Mouse (Mus musculus): ENCODE measurements around the gene Hist1h2be. TPM values are rescaled to one million over a fixed set of nuclear protein-coding genes. Genes with fewer than 3 reads are reported as not detected.

The Hist1h2be gene
- 5.6 TPM for polyA plus RNA-seq (2017; shearing (Covaris generic))

GRCm38 (mm10) chr13:23620733-23621531 lies at the start of gene Hist1h2be:
TSS of gene Hist1h2be (minus strand) at chr13:23621124.

GRCm38 (mm10) chr13:23622175-23622671 lies 1.3 kb upstream of the Hist1h2be start, which contains the start of gene Hist1h1e:
TSS of gene Hist1h1e (minus strand) at chr13:23622558.

GRCm38 (mm10) chr13:23581408-23582218 lies 39.3 kb downstream of the Hist1h2be start, which contains the start of gene Hist1h4d:
TSS of gene Hist1h4d (plus strand) at chr13:23581598.

GRCm38 (mm10) chr13:23575271-23575851 lies 45.6 kb downstream of the Hist1h2be start, which contains the start of gene Hist1h3d:
TSS of gene Hist1h3d (plus strand) at chr13:23575763.

GRCm38 (mm10) chr13:23573898-23574524 lies 46.9 kb downstream of the Hist1h2be start, which contains the start of the genes Hist1h2bf and Hist1h2ad:
TSS of gene Hist1h2bf (minus strand) at chr13:23574196.
TSS of gene Hist1h2ad (plus strand) at chr13:23574381.

GRCm38 (mm10) chr13:23571022-23571503 lies 49.9 kb downstream of the Hist1h2be start, which contains the start of the genes Hist1h2ae and Hist1h2bg:
TSS of gene Hist1h2ae (minus strand) at chr13:23571220.
TSS of gene Hist1h2bg (plus strand) at chr13:23571396.

GRCm38 (mm10) chr13:23561883-23562659 lies 58.9 kb downstream of the Hist1h2be start, which contains the start of gene Hist1h3e:
TSS of gene Hist1h3e (minus strand) at chr13:23562369.

GRCm38 (mm10) chr13:23552962-23553361 lies 68.0 kb downstream of the Hist1h2be start, which contains the start of gene Hist1h1d:
TSS of gene Hist1h1d (plus strand) at chr13:23553262.

GRCm38 (mm10) chr13:23551146-23551834 lies 69.6 kb downstream of the Hist1h2be start, which contains the start of gene Hist1h4f:
TSS of gene Hist1h4f (minus strand) at chr13:23551648.

GRCm38 (mm10) chr13:23543965-23544786 lies 76.7 kb downstream of the Hist1h2be start, which contains the start of gene Hist1h3f:
TSS of gene Hist1h3f (plus strand) at chr13:23544052.

GRCm38 (mm10) chr13:23542999-23543607 lies 77.8 kb downstream of the Hist1h2be start, which contains the start of gene Hist1h2bh:
TSS of gene Hist1h2bh (minus strand) at chr13:23543392.

GRCm38 (mm10) chr13:23535137-23536075 lies 85.5 kb downstream of the Hist1h2be start, which contains the start of gene Hist1h3g:
TSS of gene Hist1h3g (plus strand) at chr13:23535422.

Other genes starting within 250 kb of the Hist1h2be start
- gene Abt1, start 197.3 kb downstream of the Hist1h2be start, polyA plus RNA-seq (2017; shearing (Covaris generic)), result 12.4 TPM
- not detected for gene Btn1a1, start 155.2 kb downstream of the Hist1h2be start, polyA plus RNA-seq (2017; shearing (Covaris generic))
- not detected for gene Btn2a2, start 132.3 kb downstream of the Hist1h2be start, polyA plus RNA-seq (2017; shearing (Covaris generic))
- 4.6 TPM for gene Hist1h4h, start 90.1 kb downstream of the Hist1h2be start, polyA plus RNA-seq (2017; shearing (Covaris generic))
- gene Hist1h2af, start 87.2 kb downstream of the Hist1h2be start, polyA plus RNA-seq (2017; shearing (Covaris generic)), result not detected
- not detected for gene Hist1h3g, start 85.7 kb downstream of the Hist1h2be start, polyA plus RNA-seq (2017; shearing (Covaris generic))
- 0.29 TPM for gene Hist1h2bh, start 77.7 kb downstream of the Hist1h2be start, polyA plus RNA-seq (2017; shearing (Covaris generic))
- gene Hist1h3f, start 77.1 kb downstream of the Hist1h2be start, polyA plus RNA-seq (2017; shearing (Covaris generic)), result 0.24 TPM
- gene Hist1h4f, start 69.5 kb downstream of the Hist1h2be start, polyA plus RNA-seq (2017; shearing (Covaris generic)), result not detected
- 0.40 TPM for gene Hist1h1d, start 67.9 kb downstream of the Hist1h2be start, polyA plus RNA-seq (2017; shearing (Covaris generic))
- 0.90 TPM for gene Hist1h3e, start 58.8 kb downstream of the Hist1h2be start, polyA plus RNA-seq (2017; shearing (Covaris generic))
- gene Hist1h2ae, start 49.9 kb downstream of the Hist1h2be start, polyA plus RNA-seq (2017; shearing (Covaris generic)), result 1.6 TPM
- 2.2 TPM for gene Hist1h2bg, start 49.7 kb downstream of the Hist1h2be start, polyA plus RNA-seq (2017; shearing (Covaris generic))
- 1.3 TPM for gene Hist1h2bf, start 46.9 kb downstream of the Hist1h2be start, polyA plus RNA-seq (2017; shearing (Covaris generic))
- not detected for gene Hist1h2ad, start 46.7 kb downstream of the Hist1h2be start, polyA plus RNA-seq (2017; shearing (Covaris generic))
- gene Hist1h3d, start 45.4 kb downstream of the Hist1h2be start, polyA plus RNA-seq (2017; shearing (Covaris generic)), result not detected
- 32.4 TPM for gene Hist1h4d, start 39.5 kb downstream of the Hist1h2be start, polyA plus RNA-seq (2017; shearing (Covaris generic))
- gene Hist1h1e, start 1.4 kb upstream of the Hist1h2be start, polyA plus RNA-seq (2017; shearing (Covaris generic)), result 16.6 TPM
- 0.23 TPM for gene Hist1h2ac, start 62.8 kb upstream of the Hist1h2be start, polyA plus RNA-seq (2017; shearing (Covaris generic))
- 8.8 TPM for gene Hist1h2bc, start 63.1 kb upstream of the Hist1h2be start, polyA plus RNA-seq (2017; shearing (Covaris generic))
- gene Hist1h1t, start 74.7 kb upstream of the Hist1h2be start, polyA plus RNA-seq (2017; shearing (Covaris generic)), result not detected
- 2.7 TPM for gene Hist1h4c, start 77.3 kb upstream of the Hist1h2be start, polyA plus RNA-seq (2017; shearing (Covaris generic))
- gene Hfe, start 89.7 kb upstream of the Hist1h2be start, polyA plus RNA-seq (2017; shearing (Covaris generic)), result 2.8 TPM
- 17.4 TPM for gene Hist1h1c, start 117.7 kb upstream of the Hist1h2be start, polyA plus RNA-seq (2017; shearing (Covaris generic))
- gene Hist1h3c, start 124.5 kb upstream of the Hist1h2be start, polyA plus RNA-seq (2017; shearing (Covaris generic)), result 0.50 TPM
- gene Hist1h2bb, start 125.6 kb upstream of the Hist1h2be start, polyA plus RNA-seq (2017; shearing (Covaris generic)), result 2.5 TPM
- gene Hist1h2ab, start 130.0 kb upstream of the Hist1h2be start, polyA plus RNA-seq (2017; shearing (Covaris generic)), result 0.79 TPM
- gene Hist1h3b, start 131.1 kb upstream of the Hist1h2be start, polyA plus RNA-seq (2017; shearing (Covaris generic)), result not detected
- gene Hist1h4b, start 135.9 kb upstream of the Hist1h2be start, polyA plus RNA-seq (2017; shearing (Covaris generic)), result 11.3 TPM
- gene Hist1h4a, start 140.1 kb upstream of the Hist1h2be start, polyA plus RNA-seq (2017; shearing (Covaris generic)), result not detected
- gene Hist1h3a, start 141.3 kb upstream of the Hist1h2be start, polyA plus RNA-seq (2017; shearing (Covaris generic)), result 1.9 TPM
- 0.95 TPM for gene Hist1h1a, start 142.5 kb upstream of the Hist1h2be start, polyA plus RNA-seq (2017; shearing (Covaris generic))
- not detected for gene Trim38, start 148.8 kb upstream of the Hist1h2be start, polyA plus RNA-seq (2017; shearing (Covaris generic))
- not detected for gene Slc17a2, start 185.9 kb upstream of the Hist1h2be start, polyA plus RNA-seq (2017; shearing (Covaris generic))
- gene Slc17a3, start 218.3 kb upstream of the Hist1h2be start, polyA plus RNA-seq (2017; shearing (Covaris generic)), result not detected
- not detected for gene Slc17a1, start 246.6 kb upstream of the Hist1h2be start, polyA plus RNA-seq (2017; shearing (Covaris generic))

Data from inflammation-experienced regulatory T-cells, adult 16 weeks (primary cell).